Mouse (Mus musculus): ENCODE data around the gene D630023F18Rik. TPM values are rescaled to one million over a fixed set of nuclear protein-coding genes. Genes with fewer than 3 reads are reported as not detected.

Gene D630023F18Rik
- total and polyA plus RNA-seq, 2 experiments from 2014 or later: 5.0 to 8.6 TPM

DNA sequence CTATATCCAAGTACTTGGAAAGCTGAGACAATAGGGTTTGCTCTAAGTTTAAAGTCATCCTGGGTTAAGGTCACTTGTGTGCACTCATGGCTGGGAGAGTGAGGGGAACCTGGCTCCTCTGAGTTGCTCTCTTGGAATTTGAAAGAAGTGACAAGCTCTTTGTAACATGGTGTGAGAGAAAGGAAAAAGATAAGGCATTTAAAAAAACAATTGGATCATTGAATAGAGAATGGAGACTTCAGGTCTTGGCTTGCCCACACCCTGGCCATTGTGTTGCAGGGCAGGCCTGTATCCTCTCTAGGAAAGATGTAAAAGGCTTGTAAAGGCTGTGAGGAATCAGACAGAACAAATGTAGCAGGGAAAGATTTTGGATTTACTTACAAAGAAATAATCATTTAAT lies 55.2 kb downstream of the D630023F18Rik start:
- no peak for ATAC-seq
- no peak for DNase-seq (ENCODE audit: low spot score)
- Histone ChIP-seq H3K4me2 (ENCODE audit: low read depth, low read length) (no peak overlapping the region), H3K9me3 (ENCODE audit: low read length) (no peaks in the 10 kb centered on the region), H3K9ac (replicated peaks; ENCODE audit: low read length) (no peak overlapping the region), H3K36me3 (ENCODE audit: insufficient read depth, low read length) (no peaks in the 10 kb centered on the region), H3K27me3 (ENCODE audit: insufficient read depth, low read length) (no peaks in the 10 kb centered on the region), H3K4me3 (ENCODE audit: low read length) (no peak overlapping the region), H3K27ac (no peak overlapping the region), H3K4me1 (ENCODE audit: insufficient read depth, low read length) (no peaks in the 10 kb centered on the region)
- no peak for TF ChIP-seq CTCF (IDR thresholded peaks at IDR 0.05; ENCODE audit: low read depth)

DNA sequence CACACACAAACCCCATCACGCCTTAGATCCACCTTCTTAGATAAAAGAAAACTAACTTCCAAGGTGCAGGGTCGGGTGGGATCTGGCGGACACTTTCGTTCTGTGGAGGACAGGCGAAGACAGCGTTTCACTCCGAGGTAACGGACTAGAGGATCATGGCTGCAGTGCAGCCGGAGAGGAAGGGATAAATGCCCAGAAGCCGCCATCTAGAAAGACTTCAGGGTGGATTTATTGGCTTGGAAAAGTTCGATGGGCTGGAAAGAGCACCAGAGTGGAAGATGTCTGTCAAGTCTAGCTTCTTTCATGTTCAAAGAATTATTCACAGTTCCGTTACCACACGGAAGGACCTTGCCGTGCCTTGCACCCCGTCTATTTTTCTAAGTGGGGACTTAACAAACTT lies 58.8 kb downstream of the D630023F18Rik start:
- TF ChIP-seq CTCF (IDR thresholded peaks at IDR 0.05; ENCODE audit: low read depth): no peak
- H3K36me3 ChIP-seq (ENCODE audit: insufficient read depth, low read length): no peaks in the 10 kb centered on the region
- no peak overlapping the region for H3K4me3 ChIP-seq (ENCODE audit: low read length)
- no peaks in the 10 kb centered on the region for H3K9me3 ChIP-seq (ENCODE audit: low read length)
- ATAC-seq (no peak), DNase-seq (ENCODE audit: low spot score) (peak; percentile 28)
- H3K27ac ChIP-seq: no peak overlapping the region
- no peaks in the 10 kb centered on the region for H3K4me1 ChIP-seq (ENCODE audit: insufficient read depth, low read length)
- H3K9ac ChIP-seq (replicated peaks; ENCODE audit: low read length): no peak overlapping the region
- H3K27me3 ChIP-seq (ENCODE audit: insufficient read depth, low read length): no peaks in the 10 kb centered on the region
- no peak overlapping the region for H3K4me2 ChIP-seq (ENCODE audit: low read depth, low read length)
- WGBS: 73% methylated on average over 15 of the region's 15 CpGs

DNA sequence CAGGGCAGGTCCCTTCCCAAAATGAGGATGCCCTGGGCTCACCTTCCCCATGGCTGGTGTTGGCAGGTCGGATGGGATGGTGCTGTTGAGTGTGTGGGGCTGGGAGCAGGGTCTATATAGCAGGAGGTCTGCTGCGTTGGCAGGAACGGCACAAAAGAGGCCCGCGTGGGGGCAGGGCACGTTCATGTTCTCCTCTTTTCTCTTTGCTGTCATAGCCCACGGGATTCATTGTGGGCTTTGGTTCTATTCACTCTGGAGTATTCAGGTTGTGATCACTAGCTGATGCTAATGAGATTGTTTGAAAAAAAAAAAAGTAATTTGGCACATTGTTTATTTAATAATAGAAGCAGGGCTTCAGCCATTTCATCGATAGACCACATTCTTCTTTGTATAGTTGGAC lies 59.7 kb downstream of the D630023F18Rik start, which contains the start of gene Crygd:
Gene Crygd, minus strand, starts transcription at position 101 of the 400 bp plus-strand sequence.
- DNase-seq (ENCODE audit: low spot score): no peak
- no peak within 1 kb of the TSS for H3K9ac ChIP-seq (replicated peaks; ENCODE audit: low read length)
- ATAC-seq: no peak
- H3K4me1 ChIP-seq (ENCODE audit: insufficient read depth, low read length): no peaks in the 10 kb centered on the region
- no peak for TF ChIP-seq CTCF (IDR thresholded peaks at IDR 0.05; ENCODE audit: low read depth)
- H3K4me2 ChIP-seq (ENCODE audit: low read depth, low read length): no peak within 1 kb of the TSS
- 57% methylated on average over 8 of the region's 8 CpGs for WGBS
- no peaks in the 10 kb centered on the region for H3K9me3 ChIP-seq (ENCODE audit: low read length)
- H3K27ac ChIP-seq: no peak within 1 kb of the TSS
- H3K4me3 ChIP-seq (ENCODE audit: low read length): no peak within 1 kb of the TSS
- no peaks in the 10 kb centered on the region for H3K36me3 ChIP-seq (ENCODE audit: insufficient read depth, low read length)
- H3K27me3 ChIP-seq (ENCODE audit: insufficient read depth, low read length): no peaks in the 10 kb centered on the region

Other genes with a start within 250 kb of the D630023F18Rik start
- 12.4 and 22.4 TPM in 2 replicates for gene Plekhm3, start 166.4 kb downstream of the D630023F18Rik start, total RNA-seq (2014; rRNA removed)
- 4.7 and 6.1 TPM in 2 replicates for gene Plekhm3, start 166.4 kb downstream of the D630023F18Rik start, polyA plus RNA-seq (2015; fragmentation: Nextera tagmentation; extraction: Ambion mirVana)
- gene Akr1cl, start 90.5 kb downstream of the D630023F18Rik start, total RNA-seq (2014; rRNA removed): not detected in 2 replicates
- gene Akr1cl, start 90.5 kb downstream of the D630023F18Rik start, polyA plus RNA-seq (2015; fragmentation: Nextera tagmentation; extraction: Ambion mirVana): 0.10 and 0.13 TPM in 2 replicates
- 1.7 TPM in 1 of 2 replicates, not detected in the other for gene Cryge, start 72.1 kb downstream of the D630023F18Rik start, total RNA-seq (2014; rRNA removed)
- not detected in 2 replicates for gene Cryge, start 72.1 kb downstream of the D630023F18Rik start, polyA plus RNA-seq (2015; fragmentation: Nextera tagmentation; extraction: Ambion mirVana)
- gene Crygd, start 59.8 kb downstream of the D630023F18Rik start, total RNA-seq (2014; rRNA removed): not detected in 2 replicates
- not detected in 2 replicates for gene Crygd, start 59.8 kb downstream of the D630023F18Rik start, polyA plus RNA-seq (2015; fragmentation: Nextera tagmentation; extraction: Ambion mirVana)
- gene Crygc, start 49.5 kb downstream of the D630023F18Rik start, total RNA-seq (2014; rRNA removed): not detected in 2 replicates
- not detected in 2 replicates for gene Crygc, start 49.5 kb downstream of the D630023F18Rik start, polyA plus RNA-seq (2015; fragmentation: Nextera tagmentation; extraction: Ambion mirVana)
- not detected in 2 replicates for gene Crygb, start 40.9 kb downstream of the D630023F18Rik start, total RNA-seq (2014; rRNA removed)
- gene Crygb, start 40.9 kb downstream of the D630023F18Rik start, polyA plus RNA-seq (2015; fragmentation: Nextera tagmentation; extraction: Ambion mirVana): 0.40 TPM in 1 of 2 replicates, not detected in the other
- 1.9 and 5.4 TPM in 2 replicates for gene Cryga, start 19.8 kb downstream of the D630023F18Rik start, total RNA-seq (2014; rRNA removed)
- gene Cryga, start 19.8 kb downstream of the D630023F18Rik start, polyA plus RNA-seq (2015; fragmentation: Nextera tagmentation; extraction: Ambion mirVana): 1.2 TPM in 2 replicates
- gene Gm28845, start 3.7 kb downstream of the D630023F18Rik start, total RNA-seq (2014; rRNA removed): 2.6 TPM in 1 of 2 replicates, not detected in the other
- 0.64 and 0.74 TPM in 2 replicates for gene Gm28845, start 3.7 kb downstream of the D630023F18Rik start, polyA plus RNA-seq (2015; fragmentation: Nextera tagmentation; extraction: Ambion mirVana)
- 201 and 210 TPM in 2 replicates for gene Idh1, start 63.3 kb upstream of the D630023F18Rik start, total RNA-seq (2014; rRNA removed)
- 338 and 346 TPM in 2 replicates for gene Idh1, start 63.3 kb upstream of the D630023F18Rik start, polyA plus RNA-seq (2015; fragmentation: Nextera tagmentation; extraction: Ambion mirVana)
- 23.4 and 28.2 TPM in 2 replicates for gene Pikfyve, start 63.5 kb upstream of the D630023F18Rik start, total RNA-seq (2014; rRNA removed)
- gene Pikfyve, start 63.5 kb upstream of the D630023F18Rik start, polyA plus RNA-seq (2015; fragmentation: Nextera tagmentation; extraction: Ambion mirVana): 8.7 and 10.0 TPM in 2 replicates
- 0.79 and 3.0 TPM in 2 replicates for gene Pth2r, start 158.8 kb upstream of the D630023F18Rik start, total RNA-seq (2014; rRNA removed)
- gene Pth2r, start 158.8 kb upstream of the D630023F18Rik start, polyA plus RNA-seq (2015; fragmentation: Nextera tagmentation; extraction: Ambion mirVana): 1.8 and 1.9 TPM in 2 replicates